Mouse (Mus musculus): ENCODE results near the gene Med12l.

The Med12l gene

GRCm38 (mm10) chr3:59227696-59228095 is 222.1 kb downstream of the Med12l start:
- intact Hi-C loops (cut with DNase I), result no loop called here

- intact Hi-C loops (cut with DNase I), result no loop called here
Observed at GRCm38 (mm10) chr3:59228730-59229551, 223.3 kb downstream of the Med12l start.

- intact Hi-C loops (cut with DNase I), result no loop called here
Observed at GRCm38 (mm10) chr3:59230912-59231311, 225.3 kb downstream of the Med12l start.

- intact Hi-C loops (cut with DNase I), result no loop called here
Observed at GRCm38 (mm10) chr3:59234878-59235277, 229.3 kb downstream of the Med12l start.

- intact Hi-C loops (cut with DNase I), result no loop called here
Observed at GRCm38 (mm10) chr3:59243384-59243783, 237.8 kb downstream of the Med12l start.

- intact Hi-C loops (cut with DNase I), result no loop called here
Observed at GRCm38 (mm10) chr3:59248031-59248430, 242.4 kb downstream of the Med12l start.

GRCm38 (mm10) chr3:59250454-59250853 is 244.8 kb downstream of the Med12l start:
- intact Hi-C loops (cut with DNase I), result no loop called here

GRCm38 (mm10) chr3:59257740-59258664 is 252.4 kb downstream of the Med12l start:
- intact Hi-C loops (cut with DNase I), result no loop called here

- intact Hi-C loops (cut with DNase I), result no loop called here
Observed at GRCm38 (mm10) chr3:59260745-59261144, 255.1 kb downstream of the Med12l start.

GRCm38 (mm10) chr3:59261709-59262472 is 256.3 kb downstream of the Med12l start:
- intact Hi-C loops (cut with DNase I), result no loop called here

- intact Hi-C loops (cut with DNase I), result no loop called here
Observed at GRCm38 (mm10) chr3:59262704-59263103, 257.1 kb downstream of the Med12l start, which contains the start of gene P2ry12. TSS of gene P2ry12 (minus strand) at chr3:59262871.

GRCm38 (mm10) chr3:59263417-59263816 is 257.8 kb downstream of the Med12l start:
- intact Hi-C loops (cut with DNase I), result no loop called here

GRCm38 (mm10) chr3:59263988-59264387 is 258.4 kb downstream of the Med12l start:
- intact Hi-C loops (cut with DNase I), result no loop called here

- intact Hi-C loops (cut with DNase I), result no loop called here
Observed at GRCm38 (mm10) chr3:59270811-59271210, 265.2 kb downstream of the Med12l start.

- intact Hi-C loops (cut with DNase I), result no loop called here
Observed at GRCm38 (mm10) chr3:59277502-59278253, 272.1 kb downstream of the Med12l start.

GRCm38 (mm10) chr3:59278254-59278533 is 272.6 kb downstream of the Med12l start:
- intact Hi-C loops (cut with DNase I), result no loop called here

- intact Hi-C loops (cut with DNase I), result no loop called here
Observed at GRCm38 (mm10) chr3:59278620-59279019, 273.0 kb downstream of the Med12l start.

GRCm38 (mm10) chr3:59290551-59290950 is 284.9 kb downstream of the Med12l start:
- intact Hi-C loops (cut with DNase I), result no loop called here

- intact Hi-C loops (cut with DNase I), result no loop called here
Observed at GRCm38 (mm10) chr3:59293437-59294199, 288.0 kb downstream of the Med12l start.

Data from adrenal gland (tissue).